Mouse (Mus musculus): ENCODE results near the gene Gm45799.

DNA sequence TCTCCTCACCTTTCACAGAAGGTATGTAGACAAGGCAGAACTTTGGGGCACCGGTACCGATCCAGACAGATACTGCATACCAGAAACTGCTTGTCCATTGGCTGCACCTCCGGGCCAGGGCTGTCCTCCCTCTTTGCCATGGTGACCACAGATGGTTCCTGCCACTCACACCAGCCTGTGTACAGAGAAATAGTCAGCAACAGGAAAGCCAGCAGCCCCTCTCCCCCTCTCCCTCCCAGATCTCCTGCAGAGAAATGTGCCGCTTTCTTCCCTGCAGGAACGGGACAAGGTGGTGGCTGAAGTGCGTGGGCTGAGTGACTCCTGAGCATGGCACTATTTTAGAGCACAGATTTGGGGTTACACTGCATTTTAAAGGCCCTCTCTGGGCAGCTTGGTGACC is 15.0 kb upstream of the Gm45799 start:
- TF ChIP-seq CTCF (IDR thresholded peaks at IDR 0.05; ENCODE audit: low read depth, low read length) = no peak
- no peak for TF ChIP-seq POLR2A (IDR thresholded peaks at IDR 0.05; ENCODE audit: borderline replicate concordance, low read depth, low read length)
